Mouse (Mus musculus) MEL (cell line): ENCODE data around the gene Opalin. TPM values are rescaled to one million over a fixed set of nuclear protein-coding genes. Genes with fewer than 3 reads are reported as not detected.

Experiments used
- DNase-seq: peaks from one replicate; pipeline ENCODE4 v3.0.0; 2011; ENCODE audit warnings: low read depth, low spot score
- H3K27ac ChIP-seq: 2 replicates; pipeline ENCODE4 v1.5.1; 2012; ENCODE audit warnings: low read depth, mild to moderate bottlenecking, control low read depth, low read length, moderate library complexity; ENCODE audit not compliant: control insufficient read depth
- H3K27me3 ChIP-seq, 2 experiments: fragments of 150-350 bp in 1 of 2; sonication (generic) in 1 of 2; 2 replicates each; pipeline ENCODE4 v1.6.1; 2012; ENCODE audit warnings: low read length in 2 of 2, mild to moderate bottlenecking in 2 of 2, improper control_type of control experiment in 1 of 2, moderate library complexity in 1 of 2; ENCODE audit not compliant: insufficient read depth in 2 of 2, control insufficient read depth in 1 of 2
- H3K36me3 ChIP-seq, 2 experiments: 2 replicates each; pipeline ENCODE4 v1.6.1; 2012 to 2014; ENCODE audit warnings: low read length in 2 of 2, improper control_type of control experiment in 1 of 2, inconsistent platforms in 1 of 2, mild to moderate bottlenecking in 1 of 2; ENCODE audit not compliant: insufficient read depth in 2 of 2, control insufficient read depth in 1 of 2
- H3K4me1 ChIP-seq, 2 experiments: fragments of 150-350 bp in 1 of 2; sonication (generic) in 1 of 2; 2 replicates each; pipeline ENCODE4 v1.6.1; 2012; ENCODE audit warnings: low read length in 2 of 2, improper control_type of control experiment in 1 of 2, mild to moderate bottlenecking in 1 of 2; ENCODE audit not compliant: insufficient read depth in 2 of 2, control insufficient read depth in 1 of 2
- H3K4me3 ChIP-seq, 2 experiments: fragments of 150-350 bp in 1 of 2; sonication (generic) in 1 of 2; 2 replicates each; pipeline ENCODE4 v1.5.1; 2012; ENCODE audit warnings: low read depth in 2 of 2, low read length in 2 of 2, mild to moderate bottlenecking in 2 of 2, moderate library complexity in 2 of 2, control low read depth in 1 of 2, improper control_type of control experiment in 1 of 2; ENCODE audit not compliant: control insufficient read depth in 1 of 2, insufficient read depth in 1 of 2
- H3K79me2 ChIP-seq: 2 replicates; pipeline ENCODE4 v1.6.1; 2012; ENCODE audit warnings: mild to moderate bottlenecking, low read length, moderate library complexity; ENCODE audit not compliant: control insufficient read depth, poor library complexity, insufficient read depth
- H3K9ac ChIP-seq: 2 replicates; pipeline ENCODE4 v1.6.1; 2012; ENCODE audit warnings: low read depth, mild to moderate bottlenecking, control low read depth, low read length, moderate library complexity; ENCODE audit not compliant: control insufficient read depth, poor library complexity, severe bottlenecking
- H3K9me3 ChIP-seq: fragments of 150-350 bp; sonication (generic); replicated peaks from 2 replicates; pipeline ENCODE4 v1.6.1; 2012; ENCODE audit warnings: mild to moderate bottlenecking, low read length, improper control_type of control experiment, moderate library complexity; ENCODE audit not compliant: insufficient read depth
- ELF1 ChIP-seq: IDR thresholded peaks from 2 replicates; pipeline ENCODE4 v1.6.1; 2014; ENCODE audit warnings: low read depth, mild to moderate bottlenecking, inconsistent platforms, low read length, improper control_type of control experiment, moderate library complexity
- ETS1 ChIP-seq: IDR thresholded peaks from 2 replicates; pipeline ENCODE4 v1.6.1; 2012; ENCODE audit warnings: low read depth, mild to moderate bottlenecking, inconsistent platforms, low read length, improper control_type of control experiment, moderate library complexity
- GABPA ChIP-seq: IDR thresholded peaks from 2 replicates; pipeline ENCODE4 v1.6.1; 2012; ENCODE audit warnings: low read depth, mild to moderate bottlenecking, inconsistent platforms, low read length, improper control_type of control experiment, moderate library complexity
- GATA1 ChIP-seq: IDR thresholded peaks from 2 replicates; pipeline ENCODE4 v1.6.1; 2011; ENCODE audit warnings: low read depth, low read length, improper control_type of control experiment
- JUND ChIP-seq: IDR thresholded peaks from 2 replicates; pipeline ENCODE4 v1.6.1; 2011; ENCODE audit warnings: low read depth, mild to moderate bottlenecking, improper control_type of control experiment, low read length
- KAT2A ChIP-seq: conservative IDR thresholded peaks from 2 replicates; pipeline ENCODE4 v1.6.1; 2012; ENCODE audit warnings: low read depth, low read length, improper control_type of control experiment, inconsistent platforms
- MAZ ChIP-seq: IDR thresholded peaks from 2 replicates; pipeline ENCODE4 v1.6.1; 2012; ENCODE audit warnings: low read depth, mild to moderate bottlenecking, inconsistent platforms, low read length, improper control_type of control experiment
- MEF2A ChIP-seq: IDR thresholded peaks from 2 replicates; pipeline ENCODE4 v1.6.1; 2014; ENCODE audit warnings: low read depth, mild to moderate bottlenecking, inconsistent platforms, low read length, improper control_type of control experiment; ENCODE audit not compliant: poor library complexity, insufficient replicate concordance, severe bottlenecking; ENCODE audit errors: extremely low read depth
- MYC ChIP-seq: IDR thresholded peaks from 2 replicates; pipeline ENCODE4 v1.6.1; 2011; ENCODE audit warnings: low read depth, mild to moderate bottlenecking, low read length, improper control_type of control experiment, moderate library complexity
- NELFE ChIP-seq: IDR thresholded peaks from 2 replicates; pipeline ENCODE4 v1.6.1; 2011; ENCODE audit warnings: low read depth, low read length, improper control_type of control experiment
- NRF1 ChIP-seq: IDR thresholded peaks from 2 replicates; pipeline ENCODE4 v1.6.1; 2014; ENCODE audit warnings: low read depth, mild to moderate bottlenecking, inconsistent platforms, low read length, improper control_type of control experiment, moderate library complexity; ENCODE audit not compliant: poor library complexity, insufficient read depth, severe bottlenecking
- POLR2AphosphoS2 ChIP-seq: IDR thresholded peaks from 2 replicates; pipeline ENCODE4 v1.6.1; 2011; ENCODE audit warnings: low read length, improper control_type of control experiment
- POLR2AphosphoS5 ChIP-seq: IDR thresholded peaks from 2 replicates; pipeline ENCODE4 v1.6.1; 2012; ENCODE audit warnings: low read depth, borderline replicate concordance, mild to moderate bottlenecking, inconsistent platforms, low read length, moderate library complexity, mixed read lengths
- RAD21 ChIP-seq: IDR thresholded peaks from 2 replicates; pipeline ENCODE4 v1.6.1; 2011; ENCODE audit warnings: mild to moderate bottlenecking, low read depth, low read length, improper control_type of control experiment
- SIN3A ChIP-seq: IDR thresholded peaks from 2 replicates; pipeline ENCODE4 v1.6.1; 2012; ENCODE audit warnings: low read length, improper control_type of control experiment, inconsistent platforms
- TAL1 ChIP-seq: IDR thresholded peaks from 2 replicates; pipeline ENCODE4 v1.6.1; 2012; ENCODE audit warnings: mild to moderate bottlenecking, inconsistent platforms, low read length, moderate library complexity, mixed read lengths
- TCF12 ChIP-seq: IDR thresholded peaks from 2 replicates; pipeline ENCODE4 v1.6.1; 2014; ENCODE audit warnings: low read depth, mild to moderate bottlenecking, inconsistent platforms, low read length, improper control_type of control experiment, moderate library complexity
- USF2 ChIP-seq, 2 experiments: IDR thresholded peaks; 2 replicates each; pipeline ENCODE4 v1.6.1; 2011 to 2012; ENCODE audit warnings: improper control_type of control experiment in 2 of 2, low read length in 2 of 2, borderline replicate concordance in 1 of 2, inconsistent platforms in 1 of 2, low read depth in 1 of 2, mild to moderate bottlenecking in 1 of 2; ENCODE audit not compliant: insufficient read depth in 1 of 2
- ZC3H11A ChIP-seq: IDR thresholded peaks from 2 replicates; pipeline ENCODE4 v1.6.1; 2012; ENCODE audit warnings: low read depth, mild to moderate bottlenecking, inconsistent platforms, low read length, improper control_type of control experiment
- ZMIZ1 ChIP-seq: IDR thresholded peaks from 2 replicates; pipeline ENCODE4 v1.6.1; 2012; ENCODE audit warnings: low read depth, mild to moderate bottlenecking, inconsistent platforms, low read length, improper control_type of control experiment, moderate library complexity
- polyA plus RNA-seq, 2 experiments: library from polyadenylated mRNA; stranded (reverse) in 1 of 2; unstranded in 1 of 2; fragments of >175 nt in 1 of 2; fragments of >200 nt in 1 of 2; gene quantifications; 2 replicates each; pipeline versions ENCODE4 v1.2.1 to v1.2.4; 2012; ENCODE audit warnings: low replicate concordance in 2 of 2, low read depth in 1 of 2; ENCODE audit not compliant: insufficient read length in 2 of 2, insufficient read depth in 1 of 2, missing spikeins in 1 of 2
- total RNA-seq: library from RNA; depleted of rRNA; stranded (reverse); fragments of 300-350 nt; gene quantifications from 2 replicates; pipeline ENCODE4 v1.2.3, GENCODE M21; 2012

Gene Opalin
- total and polyA plus RNA-seq, 3 experiments: not detected

DNA sequence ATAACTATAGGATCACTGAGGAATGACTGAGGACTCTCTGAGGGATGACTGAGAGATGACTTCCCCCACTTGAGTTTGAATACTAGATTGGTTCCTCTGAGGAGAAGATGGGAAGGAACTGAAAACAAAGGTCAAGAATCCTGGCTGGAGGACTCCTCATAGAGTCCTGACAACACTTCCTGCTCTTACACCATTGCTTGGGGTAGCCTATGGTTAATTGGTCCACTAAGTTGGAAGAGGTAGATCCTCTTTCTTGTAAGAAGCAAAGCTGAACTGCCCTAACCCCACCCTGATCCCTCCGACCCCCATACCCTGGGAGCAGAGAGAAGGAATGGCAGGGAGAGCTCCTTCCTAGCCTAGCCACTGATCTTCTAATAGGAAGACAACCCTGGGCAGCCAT lies 25.2 kb downstream of the Opalin start:
- TF ChIP-seq JUND (no peak), RAD21 (no peak), MEF2A (no peak), ETS1 (no peak), ZC3H11A (no peak), ZMIZ1 (no peak), SIN3A (no peak), TCF12 (no peak), NELFE (no peak), KAT2A (no peak), POLR2AphosphoS2 (no peak), TAL1 (no peak), POLR2AphosphoS5 (no peak), NRF1 (no peak), MAZ (no peak), USF2 (IDR thresholded peaks at IDR 0.05; ENCODE audit: borderline replicate concordance in 1 of 2, insufficient read depth in 1 of 2, low read depth in 1 of 2, low read length in 2 of 2) (no peak), MYC (no peak)
- no peaks in the 10 kb centered on the region for H3K9me3 ChIP-seq
- H3K27me3 ChIP-seq: no peaks in the 10 kb centered on the region; a peak in 1 of 4 replicates

DNA sequence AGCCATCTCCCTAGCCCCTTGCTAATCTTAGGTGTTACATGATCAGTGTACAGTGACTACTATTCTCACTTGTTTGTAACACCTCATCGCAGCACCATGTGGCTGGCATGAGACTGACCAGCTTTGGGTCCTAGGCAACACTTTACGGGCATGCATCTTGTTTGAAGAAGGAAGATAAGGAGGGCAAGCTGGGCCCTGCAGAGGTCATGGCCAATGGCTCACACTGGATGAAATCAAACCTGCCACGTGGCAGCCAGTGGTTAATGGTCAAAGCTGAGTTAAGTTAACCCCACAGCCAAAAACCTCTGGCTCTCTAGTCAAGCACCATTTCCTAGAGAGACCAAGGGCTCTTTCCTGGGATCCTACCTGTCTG lies 28.7 kb downstream of the Opalin start:
- no peaks in the 10 kb centered on the region for H3K36me3 ChIP-seq
- no peak overlapping the region for H3K9ac ChIP-seq
- H3K4me3 ChIP-seq: no peak overlapping the region
- no peaks in the 10 kb centered on the region for H3K9me3 ChIP-seq
- no peak for TF ChIP-seq GATA1
- TF ChIP-seq NRF1: no peak
- no peak for TF ChIP-seq MEF2A
- no peak for TF ChIP-seq GABPA
- TF ChIP-seq ELF1: no peak
- DNase-seq: no peak
- H3K27ac ChIP-seq: no peak overlapping the region
- H3K4me1 ChIP-seq: no peaks in the 10 kb centered on the region
- H3K79me2 ChIP-seq: no peaks in the 10 kb centered on the region
- no peaks in the 10 kb centered on the region; a peak in 1 of 4 replicates for H3K27me3 ChIP-seq

More for the DNA sequence above, 25.2 kb downstream of the Opalin start:
- DNase-seq: no peak
- H3K4me1 ChIP-seq: no peaks in the 10 kb centered on the region
- H3K27ac ChIP-seq: no peak overlapping the region
- H3K9ac ChIP-seq: no peak overlapping the region
- no peak overlapping the region for H3K4me3 ChIP-seq
- no peaks in the 10 kb centered on the region for H3K36me3 ChIP-seq
- no peaks in the 10 kb centered on the region for H3K79me2 ChIP-seq
